In the genomic region with DNA sequence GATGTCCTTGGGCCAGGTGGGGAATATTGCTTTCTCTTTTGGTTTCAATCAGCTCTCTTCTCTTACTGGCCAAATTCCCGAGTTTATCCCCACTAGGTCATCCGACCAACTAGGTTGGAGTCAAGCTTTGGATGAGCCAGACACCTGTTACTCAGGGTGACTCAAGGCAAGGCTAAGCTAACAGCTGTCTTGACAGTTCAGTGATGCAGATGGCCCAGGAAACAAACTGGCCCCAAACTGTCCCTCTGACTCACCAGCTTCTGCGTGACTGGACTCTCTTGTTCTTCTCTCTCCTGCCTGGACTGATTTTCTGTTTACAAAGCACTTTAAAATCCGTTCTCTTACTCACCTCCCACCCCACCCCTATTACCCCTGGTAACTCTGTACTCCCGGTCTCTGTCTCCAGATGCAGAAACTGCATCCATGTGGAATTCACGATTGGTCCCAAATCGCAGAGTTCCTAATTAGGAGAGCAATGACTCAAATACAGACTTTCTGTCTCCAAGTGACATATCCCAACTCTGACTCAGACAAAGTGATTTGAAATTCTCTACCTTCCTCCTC, we compare ENCODE assay signal across 21 mouse cellular contexts. TPM values are rescaled to one million over a fixed set of nuclear protein-coding genes. Genes with fewer than 3 reads are reported as not detected.
DNase-seq lines count a peak whose midpoint lies in the region; ATAC-seq and TF ChIP-seq lines count a peak whose summit lies in the region.
"Had no signal": no experiment of that assay in that cellular context is flagged by ENCODE, and none has a peak within 500 bp of the region (broad histone marks: within the 10 kb centered on the region; RNA-seq: fewer than 3 reads in every experiment).

No protein-coding gene starts in this region.

- no peak overlapping the region for H3K27ac ChIP-seq in heart, embryonic 12.5 days (ENCODE audit: poor library complexity, severe bottlenecking)
- peak overlapping the region; percentile 82 for H3K27ac ChIP-seq in embryonic fibroblast, embryonic 13.5 days (ENCODE audit: insufficient read depth, low read length)
- H3K27ac ChIP-seq in liver, embryonic 12.5 days = no peak overlapping the region
- H3K27ac ChIP-seq: embryonic facial prominence, embryonic 13.5 days; forebrain, embryonic 12.5 days; hindbrain, embryonic 10.5 days; left cerebral cortex, adult 2 months; liver, embryonic 13.5 days; lung, embryonic 15.5 days had no signal

- peak; percentile 52 to 80 for DNase-seq in adrenal gland, adult (ENCODE audit: inconsistent age in 2 of 2, low spot score in 1 of 2)
- no peak for DNase-seq in adrenal gland, postnatal 4 days (ENCODE audit: low spot score in 2 of 2)
- DNase-seq in heart, adult 18-20 months = peak; percentile 12 to 43
- DNase-seq in left cerebral cortex, adult 9 months (ENCODE audit: low spot score in 2 of 2) = no peak
- DNase-seq: cerebellum, adult 9-10 months; kidney, adult 8-10 months; kidney, postnatal 25 days; liver, embryonic 13.5 days; midbrain, embryonic 14.5 days; thymus, adult 2 months had no signal

- no peaks in the 10 kb centered on the region for H3K79me2 ChIP-seq in C2C12 (ENCODE audit: control insufficient read depth, insufficient read depth)

- ATAC-seq in heart, embryonic 12.5 days (ENCODE audit: insufficient number of reproducible peaks, low FRiP score) = no peak
- ATAC-seq in liver, embryonic 12.5 days = no peak
- ATAC-seq: inflammation-experienced regulatory T-cells, adult 6 months had no signal

- TF ChIP-seq CTCF in C2C12 (IDR thresholded peaks at IDR 0.05; ENCODE audit: control insufficient read depth, insufficient read depth, insufficient read length) = no peak
- TF ChIP-seq CTCF in embryonic fibroblast, embryonic 13.5 days (IDR thresholded peaks at IDR 0.05; ENCODE audit: borderline replicate concordance, insufficient read depth, low read length) = no peak

- H3K4me1 ChIP-seq in heart, embryonic 12.5 days (replicated peaks) = peaks cover 6% of the 10 kb centered on the region
- H3K4me1 ChIP-seq in embryonic fibroblast, embryonic 13.5 days (ENCODE audit: control insufficient read depth, insufficient read depth, low read length) = peaks cover 13% of the 10 kb centered on the region
- H3K4me1 ChIP-seq in liver, embryonic 12.5 days = no peaks in the 10 kb centered on the region
- H3K4me1 ChIP-seq: forebrain, embryonic 12.5 days; hindbrain, embryonic 10.5 days; liver, embryonic 13.5 days had no signal

- no peaks in the 10 kb centered on the region for H3K36me3 ChIP-seq in heart, embryonic 12.5 days
- no peaks in the 10 kb centered on the region for H3K36me3 ChIP-seq in C2C12 (ENCODE audit: control insufficient read depth, insufficient read depth)
- no peaks in the 10 kb centered on the region for H3K36me3 ChIP-seq in liver, embryonic 12.5 days
- H3K36me3 ChIP-seq: embryonic facial prominence, embryonic 13.5 days; forebrain, embryonic 12.5 days; hindbrain, embryonic 10.5 days; liver, embryonic 13.5 days; lung, embryonic 15.5 days had no signal

- H3K4me3 ChIP-seq in heart, embryonic 12.5 days = no peak overlapping the region
- no peak overlapping the region for H3K4me3 ChIP-seq in C2C12 (ENCODE audit: insufficient read depth, poor library complexity, severe bottlenecking)
- no peak overlapping the region for H3K4me3 ChIP-seq in embryonic fibroblast, embryonic 13.5 days (ENCODE audit: insufficient read depth, low read length)
- no peak overlapping the region for H3K4me3 ChIP-seq in liver, embryonic 12.5 days
- H3K4me3 ChIP-seq: embryonic facial prominence, embryonic 13.5 days; forebrain, embryonic 12.5 days; hindbrain, embryonic 10.5 days; left cerebral cortex, adult 2 months; liver, embryonic 13.5 days; lung, embryonic 15.5 days had no signal

- no peak for TF ChIP-seq POLR2A in embryonic fibroblast, embryonic 13.5 days (IDR thresholded peaks at IDR 0.05; ENCODE audit: low read depth, low read length)

- 72% methylated on average over 7 of the region's 7 CpGs for WGBS in heart, embryonic 12.5 days
- 67% methylated on average over 7 of the region's 7 CpGs for WGBS in liver, embryonic 12.5 days (ENCODE audit: insufficient replicate concordance)

- H3K79me3 ChIP-seq in C2C12 (ENCODE audit: low read depth) = no peaks in the 10 kb centered on the region

- no peaks in the 10 kb centered on the region for H3K27me3 ChIP-seq in heart, embryonic 12.5 days (replicated peaks)
- H3K27me3 ChIP-seq in C2C12 (ENCODE audit: control insufficient read depth, insufficient read depth, insufficient read length) = no peaks in the 10 kb centered on the region
- no peaks in the 10 kb centered on the region for H3K27me3 ChIP-seq in liver, embryonic 12.5 days (replicated peaks)
- H3K27me3 ChIP-seq: embryonic facial prominence, embryonic 13.5 days; forebrain, embryonic 12.5 days; liver, embryonic 13.5 days; lung, embryonic 15.5 days had no signal

- H3ac ChIP-seq in C2C12 (ENCODE audit: control insufficient read depth, insufficient read length, low read depth) = no peak overlapping the region

- H3K9me3 ChIP-seq in heart, embryonic 12.5 days (replicated peaks) = no peaks in the 10 kb centered on the region
- no peaks in the 10 kb centered on the region for H3K9me3 ChIP-seq in liver, embryonic 12.5 days (replicated peaks)
- H3K9me3 ChIP-seq: embryonic facial prominence, embryonic 13.5 days; forebrain, embryonic 12.5 days; hindbrain, embryonic 10.5 days; liver, embryonic 13.5 days; lung, embryonic 15.5 days had no signal

- no peak overlapping the region for H3K4me2 ChIP-seq in heart, embryonic 12.5 days
- no peak overlapping the region for H3K4me2 ChIP-seq in liver, embryonic 12.5 days
- H3K4me2 ChIP-seq: embryonic facial prominence, embryonic 13.5 days; forebrain, embryonic 12.5 days; liver, embryonic 13.5 days; lung, embryonic 15.5 days had no signal

- H3K9ac ChIP-seq in heart, embryonic 12.5 days = no peak overlapping the region
- H3K9ac ChIP-seq in liver, embryonic 12.5 days = no peak overlapping the region
- H3K9ac ChIP-seq: embryonic facial prominence, embryonic 13.5 days; forebrain, embryonic 12.5 days; liver, embryonic 13.5 days; lung, embryonic 15.5 days had no signal

TF ChIP-seq in C2C12, 6 proteins besides CTCF, POLR2A, EP300 and RAD21:
- TF ChIP-seq MAX (IDR thresholded peaks at IDR 0.05) = peak; percentile 10
- no peak for TF ChIP-seq USF1 (IDR thresholded peaks at IDR 0.05; ENCODE audit: low read depth)
- peak; percentile 100 for TF ChIP-seq MYOD1 (IDR thresholded peaks at IDR 0.05; ENCODE audit: control insufficient read depth, insufficient read length, low read depth)
- TF ChIP-seq FOSL1 (IDR thresholded peaks at IDR 0.05; ENCODE audit: insufficient read depth, low read length, poor library complexity, severe bottlenecking) = peak; percentile 84
- TF ChIP-seq CEBPB (IDR thresholded peaks at IDR 0.05; ENCODE audit: low read depth) = no peak
- TF ChIP-seq MYOG (IDR thresholded peaks at IDR 0.05; ENCODE audit: control insufficient read depth, extremely low read depth, insufficient read length) = no peak

RNA-seq across cellular contexts. Expression of gene Adra1b, which starts 18.6 kb away (rescaled TPM):
- 1 to 10 TPM; 1.7 to 5.3 TPM for total RNA-seq in adrenal gland, postnatal 4 days (2021)
- total RNA-seq in heart, adult 18-20 months (2021) = 10 to 100 TPM; 44.0 to 48.9 TPM
- polyA plus RNA-seq in heart, embryonic 12.5 days (2016; fragmentation: Nextera tagmentation; extraction: Ambion mirVana) = 6.1 and 6.2 TPM in 2 replicates
- polyA plus RNA-seq in C2C12 (2012; fragmentation: generic; extraction: Trizol) = 2.7 TPM
- 2.7 and 2.9 TPM in 2 replicates for polyA plus RNA-seq in embryonic fibroblast, embryonic 13.5 days (2011; ENCODE audit: insufficient read length, low read depth, missing spikeins)
- 2.4 TPM in 2 replicates for polyA plus RNA-seq in liver, embryonic 12.5 days (2016; fragmentation: Nextera tagmentation; extraction: Ambion mirVana)
- total RNA-seq: megakaryocyte progenitor cell, adult 5-6 weeks had no signal
- polyA plus RNA-seq: inflammation-experienced regulatory T-cells, adult 6 months had no signal

Comparison
In these comparisons a context has a peak if more than half of its experiments do, and no peak if none do; other contexts are left out.
1. DNase-seq: peak in adrenal gland, adult (2 of 2) and heart, adult 18-20 months (2 of 2); none in adrenal gland, postnatal 4 days (0 of 2) and left cerebral cortex, adult 9 months (0 of 2).